Mouse (Mus musculus): ENCODE data around the gene Slco2a1.
A peak's percentile ranks its signal among the peaks of the same experiment; 100 is the strongest.

The Slco2a1 gene

DNA sequence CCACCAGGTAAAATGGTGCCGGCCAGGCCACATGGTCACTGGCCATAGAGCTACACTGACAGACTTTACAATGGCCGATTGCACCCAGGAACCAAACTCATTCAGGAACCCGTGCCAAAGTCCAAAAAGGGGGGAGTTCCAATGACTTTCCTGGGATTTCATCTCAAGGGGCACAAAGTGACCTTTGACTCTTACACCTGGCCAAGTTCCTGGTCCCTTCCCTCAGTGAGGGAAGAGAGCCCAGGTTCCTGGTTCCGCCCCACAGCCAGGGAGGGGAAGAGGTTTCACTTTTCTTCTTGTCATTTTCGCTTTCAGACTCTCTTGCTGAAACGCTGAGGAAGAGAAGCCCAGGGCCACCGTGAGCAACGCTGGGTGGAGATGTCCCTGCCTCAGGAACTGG, at the start of gene Slco2a1:
TSS of gene Slco2a1 (plus strand) at position 251 of the 400 bp plus-strand sequence.
- DNase-seq, result peak; percentile 50

DNA sequence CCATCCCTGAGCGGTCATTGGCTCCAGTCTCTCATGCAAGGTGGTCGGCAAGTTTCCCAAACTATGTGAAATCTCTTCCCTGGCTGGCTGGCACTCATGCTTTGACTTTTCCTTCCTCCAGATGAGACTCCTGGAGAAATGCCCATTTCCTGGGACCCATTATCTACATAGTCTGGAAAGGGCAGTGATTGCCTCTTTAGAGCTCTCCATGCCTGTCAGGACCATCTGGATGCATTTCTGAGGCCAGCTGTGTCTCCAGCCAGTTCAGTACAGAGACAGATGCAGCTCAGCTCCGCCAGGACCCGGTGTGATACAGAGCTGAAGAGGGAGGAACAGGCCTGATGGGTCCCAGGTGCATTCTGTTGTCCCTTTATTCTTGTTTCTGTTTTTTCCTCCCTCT, 46.3 kb upstream of the Slco2a1 start:
- no peak for DNase-seq

- DNase-seq, result no peak
Measured at GRCm38 (mm10) chr9:102944891-102945290, 43.6 kb upstream of the Slco2a1 start.

- no peak for DNase-seq
Measured at GRCm38 (mm10) chr9:102946469-102947015, 42.0 kb upstream of the Slco2a1 start.

DNA sequence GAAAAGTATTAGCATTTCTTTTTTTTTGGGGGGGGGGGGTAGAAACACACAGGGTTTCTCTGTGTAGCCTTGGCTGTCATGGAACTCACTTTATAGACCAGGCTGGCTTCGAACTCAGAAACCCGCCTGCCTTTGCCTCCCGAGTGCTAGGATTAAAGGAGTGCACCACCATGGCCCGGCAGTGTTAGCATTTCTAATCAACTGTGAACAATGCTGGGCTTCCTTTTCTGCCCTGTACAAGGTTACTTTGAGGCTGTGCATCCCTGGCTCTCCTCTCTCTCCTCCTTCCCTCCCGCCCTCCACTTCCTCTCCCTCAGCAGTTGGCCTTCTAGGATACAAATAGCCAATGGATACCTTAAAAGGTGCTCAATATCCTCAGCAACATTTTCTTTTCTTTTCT, 39.8 kb upstream of the Slco2a1 start:
- no peak for DNase-seq

GRCm38 (mm10) chr9:102951091-102951994, 37.2 kb upstream of the Slco2a1 start:
- peak; percentile 28 for DNase-seq

DNA sequence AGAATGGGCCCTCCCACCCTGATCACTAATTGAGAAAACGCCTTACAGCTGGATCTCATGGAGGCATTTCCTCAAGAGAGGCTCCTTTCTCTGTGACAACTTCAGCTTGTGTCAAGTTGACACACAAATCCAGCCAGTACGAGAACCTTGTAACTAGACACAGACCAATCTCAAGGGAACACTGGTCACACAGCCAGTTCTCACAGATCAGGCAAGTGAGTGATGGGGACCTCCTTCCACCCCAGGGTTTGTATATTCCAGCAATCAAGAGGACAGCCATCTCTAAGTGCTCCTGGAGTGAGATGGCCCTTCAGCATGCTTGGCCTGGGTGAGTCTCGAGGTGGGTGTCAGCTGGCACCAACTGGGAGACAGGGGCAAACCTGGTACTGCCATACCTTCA, 32.6 kb upstream of the Slco2a1 start:
- no peak for DNase-seq

DNA sequence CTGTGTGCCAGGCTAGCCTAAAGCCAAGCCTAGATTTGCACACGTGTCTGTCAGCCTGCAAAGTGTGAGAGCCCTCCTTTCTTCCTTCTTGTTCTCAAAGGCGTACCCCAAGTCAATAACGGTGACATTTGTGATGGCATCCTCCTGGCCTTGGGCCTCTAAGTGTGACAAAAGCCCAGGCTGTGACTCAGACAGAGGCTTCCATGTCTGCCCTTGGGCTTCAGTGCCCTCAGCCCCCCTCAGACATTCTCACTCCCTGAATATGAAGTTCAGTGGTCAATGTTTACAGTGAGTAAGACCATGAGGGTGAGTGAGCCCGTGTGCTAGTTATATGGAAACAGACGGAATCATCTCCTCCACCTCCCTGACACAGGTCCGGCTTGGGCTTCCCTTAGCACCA, 29.8 kb upstream of the Slco2a1 start:
- DNase-seq, result no peak

- DNase-seq, result no peak
Measured at GRCm38 (mm10) chr9:102961356-102962092, 27.0 kb upstream of the Slco2a1 start.

DNA sequence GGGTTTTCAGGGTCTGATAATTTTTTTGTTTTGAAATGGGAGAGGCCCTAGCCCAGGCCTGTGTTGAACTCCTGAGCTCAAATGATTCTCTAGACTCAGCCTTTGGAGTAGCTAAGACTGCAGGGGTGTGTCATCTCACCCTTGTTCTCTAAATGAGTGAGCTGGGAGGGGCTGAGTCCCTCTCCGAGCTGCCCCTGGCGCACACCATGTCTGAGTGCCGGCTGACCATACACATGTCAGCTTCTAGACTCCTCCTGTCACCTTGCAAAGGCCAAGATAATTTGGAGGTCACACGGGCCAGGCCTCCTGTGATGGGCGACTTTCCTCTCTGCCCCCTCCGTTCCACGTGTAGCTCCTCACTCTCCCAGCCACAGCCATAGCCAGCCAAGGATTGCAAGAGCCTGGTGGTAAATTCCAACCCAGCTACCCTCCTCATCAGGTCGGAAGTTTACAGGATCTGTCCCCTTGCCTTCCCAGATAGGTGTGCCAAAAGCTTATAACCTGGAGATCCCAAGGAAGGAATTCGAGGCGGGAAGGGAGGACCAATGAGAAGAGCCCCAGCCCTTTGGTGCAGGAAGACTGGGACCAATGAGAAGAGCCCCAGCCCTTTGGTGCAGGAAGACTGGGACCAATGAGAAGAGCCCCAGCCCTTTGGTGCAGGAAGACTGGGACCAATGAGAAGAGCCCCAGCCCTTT, 26.3 kb upstream of the Slco2a1 start:
- DNase-seq, result no peak

GRCm38 (mm10) chr9:102963321-102963720, 25.2 kb upstream of the Slco2a1 start:
- no peak for DNase-seq

GRCm38 (mm10) chr9:102964644-102965043, 23.9 kb upstream of the Slco2a1 start:
- no peak for DNase-seq

GRCm38 (mm10) chr9:102972393-102973050, 16.0 kb upstream of the Slco2a1 start:
- no peak for DNase-seq

DNA sequence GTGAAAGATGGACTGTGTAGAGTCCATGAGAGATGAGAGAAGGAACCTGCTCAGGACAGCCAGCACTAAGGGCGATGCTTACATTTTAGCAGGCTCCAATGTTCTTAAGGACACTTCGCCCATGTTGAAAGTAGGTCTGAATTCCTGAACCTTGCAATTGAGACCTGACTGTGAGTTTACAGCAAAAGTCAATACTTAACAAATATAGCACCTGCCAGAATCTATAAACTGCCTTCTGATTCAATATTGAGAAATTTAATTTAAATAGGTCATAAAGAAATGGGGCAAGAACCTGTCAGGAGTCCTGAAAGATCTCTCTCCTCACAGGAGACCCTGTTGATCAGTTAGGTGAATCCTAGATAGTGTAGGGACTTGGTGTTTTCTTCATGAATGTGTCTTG, 12.6 kb upstream of the Slco2a1 start:
- no peak for DNase-seq

GRCm38 (mm10) chr9:102977090-102977489, 11.4 kb upstream of the Slco2a1 start:
- no peak for DNase-seq

DNA sequence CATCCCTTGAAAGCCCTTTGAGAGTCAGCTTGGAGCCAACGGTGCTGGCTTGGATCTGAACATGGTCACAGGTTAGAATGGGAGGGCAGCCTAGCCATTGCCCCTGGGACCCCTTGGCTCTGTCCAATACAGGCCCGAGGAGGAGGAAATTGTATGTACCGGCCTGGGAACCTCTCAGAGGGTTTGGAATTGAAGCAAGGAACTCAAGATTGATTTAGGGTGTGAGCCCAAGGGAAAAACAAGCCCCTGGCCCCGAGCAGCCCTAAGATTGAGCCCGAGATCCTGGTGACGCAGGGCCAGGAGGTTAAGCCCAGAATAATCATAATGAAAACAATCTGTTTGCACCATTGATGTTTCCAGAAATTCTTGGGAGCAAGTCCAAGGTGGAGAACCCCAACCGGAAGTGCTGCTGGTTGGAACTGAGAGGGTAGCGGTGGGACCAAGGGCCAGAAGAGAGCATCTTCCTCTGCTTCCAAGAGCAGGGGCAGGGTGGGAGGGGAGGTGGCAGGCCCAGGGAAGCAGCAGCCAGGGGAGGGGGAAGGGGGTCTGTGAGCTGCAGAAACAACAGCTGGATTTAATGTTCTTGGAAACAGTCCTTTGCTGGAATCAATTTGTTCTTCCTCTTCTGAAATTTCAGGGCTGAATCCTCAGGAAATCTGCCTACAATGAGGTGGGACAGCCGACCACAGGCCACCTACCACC, 10.6 kb upstream of the Slco2a1 start:
- DNase-seq, result peak; percentile 76

DNA sequence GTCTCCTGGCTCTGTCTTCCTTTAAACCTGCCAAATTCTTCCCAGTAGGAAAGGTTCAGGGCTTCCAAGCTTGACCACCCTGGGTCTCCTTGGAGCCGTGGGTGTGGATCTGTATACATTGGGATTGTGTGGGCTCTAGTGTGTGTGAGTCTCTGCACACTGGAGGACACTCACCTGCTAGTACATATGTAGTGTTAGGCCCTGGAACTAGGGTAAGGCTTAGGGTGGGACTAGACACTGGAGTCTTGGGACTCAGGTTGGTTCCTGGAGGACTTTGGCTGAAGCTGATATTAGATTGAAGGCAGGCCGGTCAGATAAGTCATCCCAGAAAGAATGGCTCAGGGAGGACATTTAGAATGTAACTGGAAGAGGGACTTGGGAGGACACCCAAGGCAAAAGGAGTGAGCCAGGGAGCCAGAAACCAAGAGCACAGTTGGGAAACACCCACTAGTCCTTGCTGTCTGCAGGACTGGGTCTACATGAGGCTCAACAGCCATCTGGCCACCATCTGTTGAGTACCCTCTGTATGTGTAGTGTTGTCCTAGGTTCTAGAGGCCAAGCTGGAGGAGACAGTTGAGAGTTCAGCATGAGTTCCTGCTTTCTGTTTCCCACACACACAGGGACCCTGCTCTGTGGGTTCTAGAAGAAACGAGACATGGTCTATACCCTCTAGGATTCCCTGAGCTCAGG, 9.4 kb upstream of the Slco2a1 start:
- DNase-seq, result no peak

DNA sequence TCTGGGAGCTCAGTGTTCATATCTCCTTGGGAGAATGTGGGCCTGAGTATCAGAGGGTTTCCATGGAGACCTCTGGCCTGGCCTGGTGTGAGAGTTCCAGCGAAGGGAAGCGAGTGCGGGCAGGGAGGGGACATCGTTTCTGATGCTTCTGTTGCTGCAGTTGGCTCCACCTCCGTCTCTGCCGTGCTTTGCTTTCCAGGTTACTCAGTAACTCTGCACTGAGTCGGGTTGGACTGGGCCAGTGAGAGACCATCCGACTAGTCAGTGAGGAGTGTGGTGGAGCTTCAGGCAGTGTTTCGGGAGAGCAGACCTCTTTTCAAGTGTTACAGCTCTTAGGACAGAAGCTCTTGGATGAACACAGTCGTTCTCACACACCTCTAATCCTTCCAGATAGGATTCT, 8.6 kb upstream of the Slco2a1 start:
- no peak for DNase-seq

DNA sequence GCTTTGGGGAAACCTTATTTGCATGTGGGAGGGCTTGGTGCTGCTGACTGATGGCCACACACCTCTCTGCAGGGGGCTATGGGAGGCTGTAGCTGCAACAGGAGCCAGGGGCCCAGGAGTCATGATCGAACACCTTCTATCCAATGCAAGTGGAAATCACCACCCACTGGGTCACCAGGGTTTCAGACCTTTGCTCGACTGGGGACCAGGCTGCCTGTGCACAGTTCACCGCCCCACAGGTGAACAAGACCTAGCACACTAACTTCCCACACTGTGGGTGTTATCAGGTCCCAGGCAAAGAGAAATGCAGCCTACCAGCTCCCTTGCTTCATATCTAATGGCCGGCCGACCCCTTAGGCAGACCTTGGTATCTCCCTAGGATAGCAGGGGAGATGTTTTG, 8.1 kb upstream of the Slco2a1 start:
- no peak for DNase-seq

GRCm38 (mm10) chr9:102981791-102982190, 6.7 kb upstream of the Slco2a1 start:
- no peak for DNase-seq

DNA sequence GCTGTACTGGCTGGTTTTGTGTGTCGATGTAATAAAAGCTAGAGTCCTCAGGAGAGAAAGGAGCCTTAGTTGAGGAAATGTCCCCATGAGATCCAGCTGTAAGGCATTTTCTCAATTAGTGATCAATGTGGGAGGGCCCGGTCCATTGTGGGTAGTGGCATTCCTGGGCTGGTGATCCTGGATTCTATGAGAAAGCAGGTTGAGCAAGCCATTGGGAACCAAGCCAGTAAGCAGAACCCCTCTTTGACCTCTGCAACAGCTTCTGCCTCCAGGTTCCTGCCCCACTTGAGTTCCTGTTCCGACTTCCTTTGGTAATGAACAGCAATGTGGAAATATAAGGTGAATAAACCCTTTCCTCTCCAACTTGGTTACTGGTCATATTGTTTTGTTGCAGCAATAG, 6.1 kb upstream of the Slco2a1 start:
- no peak for DNase-seq

Data from kidney, postnatal 10 days (tissue).